Comparison of ENCODE assay signal across 9 mouse cellular contexts in the genomic region with DNA sequence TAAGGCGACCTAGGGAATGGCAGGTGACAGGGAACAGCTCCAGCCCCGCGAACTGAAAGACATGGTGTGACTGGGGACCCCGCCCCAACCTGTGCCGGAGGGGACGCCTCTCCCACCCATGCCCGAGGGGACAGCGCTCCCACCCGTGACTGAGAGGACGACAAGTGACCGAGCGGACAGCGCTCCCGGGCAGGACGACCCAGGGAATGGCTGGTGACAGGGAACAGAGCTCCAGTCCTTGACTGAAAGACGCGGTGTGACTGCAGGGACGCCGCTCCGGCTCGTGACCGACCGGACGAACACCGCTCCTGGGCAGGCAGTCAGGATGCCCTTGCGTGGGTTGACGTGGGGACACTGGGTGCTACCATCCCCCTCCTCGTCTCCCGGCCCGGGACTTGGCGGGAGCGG. TPM values are rescaled to one million over a fixed set of nuclear protein-coding genes. Genes with fewer than 3 reads are reported as not detected.
DNase-seq lines count a peak whose midpoint lies in the region; ATAC-seq and TF ChIP-seq lines count a peak whose summit lies in the region.
"Had no signal": no experiment of that assay in that cellular context is flagged by ENCODE, and none has a peak within 500 bp of the region (broad histone marks: within the 10 kb centered on the region; RNA-seq: fewer than 3 reads in every experiment).

No protein-coding gene starts in this region.

- H3K9me3 ChIP-seq in embryonic facial prominence, embryonic 13.5 days = no peaks in the 10 kb centered on the region
- no peaks in the 10 kb centered on the region for H3K9me3 ChIP-seq in limb, embryonic 12.5 days
- H3K9me3 ChIP-seq in midbrain, embryonic 10.5 days (replicated peaks) = no peaks in the 10 kb centered on the region
- no peaks in the 10 kb centered on the region for H3K9me3 ChIP-seq in stomach, embryonic 14.5 days (ENCODE audit: control insufficient read depth, low read depth, low read length)

- peaks cover 15% of the 10 kb centered on the region for H3K4me1 ChIP-seq in embryonic facial prominence, embryonic 13.5 days
- peaks cover 1% of the 10 kb centered on the region; the same call in 1 of the 2 replicates for H3K4me1 ChIP-seq in heart, adult 2 months (ENCODE audit: control insufficient read depth, insufficient read depth, low read length)
- H3K4me1 ChIP-seq in limb, embryonic 12.5 days (replicated peaks) = peaks cover 16% of the 10 kb centered on the region
- H3K4me1 ChIP-seq in midbrain, embryonic 10.5 days = peaks cover 26% of the 10 kb centered on the region
- 0 out of 2 replicates have a peak, but pooled peaks cover 3% of the 10 kb centered on the region for H3K4me1 ChIP-seq in stomach, embryonic 14.5 days (ENCODE audit: control insufficient read depth, insufficient read depth, low read length)

- TF ChIP-seq CTCF in heart, adult 2 months (IDR thresholded peaks at IDR 0.05) = peak; percentile 1; the same call in 1 of the 2 replicates

- peak; percentile 52; the same call in 1 of the 2 replicates for TF ChIP-seq POLR2A in heart, adult 2 months (IDR thresholded peaks at IDR 0.05; ENCODE audit: insufficient read depth, low read depth, low read length)

- H3K4me2 ChIP-seq in embryonic facial prominence, embryonic 13.5 days = peak overlapping the region; percentile 100
- peak overlapping the region; percentile 100 for H3K4me2 ChIP-seq in limb, embryonic 12.5 days
- H3K4me2 ChIP-seq in stomach, embryonic 14.5 days (replicated peaks; ENCODE audit: low read depth, low read length) = peak overlapping the region; percentile 100

- H3K36me3 ChIP-seq in embryonic facial prominence, embryonic 13.5 days = peaks cover 1% of the 10 kb centered on the region
- H3K36me3 ChIP-seq in heart, adult 2 months (ENCODE audit: control insufficient read depth, insufficient read depth, low read length) = peaks cover 13% of the 10 kb centered on the region
- H3K36me3 ChIP-seq in limb, embryonic 12.5 days = no peaks in the 10 kb centered on the region; the same call in 1 of the 2 replicates
- H3K36me3 ChIP-seq in midbrain, embryonic 10.5 days = no peaks in the 10 kb centered on the region
- H3K36me3 ChIP-seq in stomach, embryonic 14.5 days (ENCODE audit: control insufficient read depth, insufficient read depth, low read length) = no peaks in the 10 kb centered on the region; the same call in 1 of the 2 replicates

- peak overlapping the region; percentile 83 for H3K9ac ChIP-seq in embryonic facial prominence, embryonic 13.5 days
- H3K9ac ChIP-seq in heart, adult 2 months (ENCODE audit: low read depth, low read length) = peak overlapping the region; percentile 98
- H3K9ac ChIP-seq in limb, embryonic 12.5 days (replicated peaks) = peak overlapping the region; percentile 79
- peak overlapping the region; percentile 76 for H3K9ac ChIP-seq in stomach, embryonic 14.5 days (replicated peaks; ENCODE audit: low read depth, low read length)

- peak overlapping the region; percentile 85 for H3K4me3 ChIP-seq in embryonic facial prominence, embryonic 13.5 days
- H3K4me3 ChIP-seq in heart, adult 2 months = peak overlapping the region; percentile 82
- peak overlapping the region; percentile 83 for H3K4me3 ChIP-seq in limb, embryonic 12.5 days (replicated peaks)
- peak overlapping the region; percentile 87 for H3K4me3 ChIP-seq in midbrain, embryonic 10.5 days
- H3K4me3 ChIP-seq in stomach, embryonic 14.5 days (ENCODE audit: low read depth, low read length) = peak overlapping the region; percentile 87

- peak; percentile 3; the same call in 1 of the 2 replicates for ATAC-seq in embryonic facial prominence, embryonic 13.5 days (ENCODE audit: insufficient number of reproducible peaks, insufficient read depth, low FRiP score, low TSS enrichment, low read depth)
- ATAC-seq in limb, embryonic 12.5 days (ENCODE audit: insufficient number of reproducible peaks, insufficient read depth, low FRiP score, low TSS enrichment, low read depth) = no peak
- ATAC-seq in stomach, embryonic 14.5 days (ENCODE audit: insufficient number of reproducible peaks, insufficient read depth, low FRiP score, low read depth) = no peak

- peaks cover 3% of the 10 kb centered on the region; the same call in 1 of the 2 replicates for H3K27me3 ChIP-seq in embryonic facial prominence, embryonic 13.5 days
- H3K27me3 ChIP-seq in heart, adult 2 months (ENCODE audit: control insufficient read depth, insufficient read depth, low read length) = no peaks in the 10 kb centered on the region
- peaks cover 5% of the 10 kb centered on the region; the same call in 1 of the 2 replicates for H3K27me3 ChIP-seq in limb, embryonic 12.5 days
- H3K27me3 ChIP-seq in midbrain, embryonic 10.5 days (ENCODE audit: low read depth, poor library complexity, severe bottlenecking) = peaks cover 21% of the 10 kb centered on the region
- no peaks in the 10 kb centered on the region for H3K27me3 ChIP-seq in stomach, embryonic 14.5 days (ENCODE audit: control insufficient read depth, insufficient read depth, low read length)

- WGBS in embryonic facial prominence, embryonic 13.5 days = under 1% methylated on average over 32 of the region's 32 CpGs
- WGBS in heart, adult 2 months = under 1% methylated on average over 32 of the region's 32 CpGs
- WGBS in limb, embryonic 12.5 days = 0% methylated on average over 32 of the region's 32 CpGs
- 1% methylated on average over 32 of the region's 32 CpGs for WGBS in midbrain, embryonic 10.5 days
- under 1% methylated on average over 32 of the region's 32 CpGs for WGBS in stomach, embryonic 14.5 days

- intact Hi-C loops in heart, adult 2 months (cut with DNase I) = loop anchor here (1.0 kb wide), 1 partner anchor 27 kb away; a partner anchor contains a TSS

- no peak overlapping the region for H3K27ac ChIP-seq in embryonic facial prominence, embryonic 13.5 days
- peak overlapping the region; percentile 99 for H3K27ac ChIP-seq in heart, adult 2 months
- H3K27ac ChIP-seq in limb, embryonic 12.5 days = no peak overlapping the region
- H3K27ac ChIP-seq in midbrain, embryonic 10.5 days (replicated peaks) = peak overlapping the region; percentile 92
- no peak overlapping the region for H3K27ac ChIP-seq in stomach, embryonic 14.5 days (ENCODE audit: low read length)

- peaks cover 8% of the 10 kb centered on the region for H3K79me2 ChIP-seq in heart, adult 2 months (replicated peaks; ENCODE audit: control insufficient read depth, insufficient read depth, low read length)

- DNase-seq in cerebellum, adult 8-10 months = peak; percentile 64
- no peak for DNase-seq in cerebellum, adult 9-10 months
- DNase-seq in heart, adult 2 months = peak; percentile 69 to 71
- peak; percentile 62 for DNase-seq in kidney, adult 11 months
- DNase-seq in midbrain, embryonic 10.5 days (ENCODE audit: low spot score) = peak; percentile 26

- peak; percentile 48; the same call in 1 of the 2 replicates for TF ChIP-seq EP300 in heart, adult 2 months (IDR thresholded peaks at IDR 0.05; ENCODE audit: insufficient read depth, low read depth, low read length)

RNA-seq across cellular contexts. Expression of a gene that starts 1.6 kb away (rescaled TPM):
- 150 and 154 TPM in 2 replicates for polyA plus RNA-seq in embryonic facial prominence, embryonic 13.5 days (2015; fragmentation: Nextera tagmentation; extraction: Ambion mirVana)
- 100 to 1,000 TPM; 699 to 921 TPM for total RNA-seq in heart, adult 2 months (2021)
- polyA plus RNA-seq in heart, adult 2 months (2012; rRNA removed) = 643 and 921 TPM in 2 replicates
- 106 and 119 TPM in 2 replicates for polyA plus RNA-seq in limb, embryonic 12.5 days (2016; fragmentation: Nextera tagmentation; extraction: Ambion mirVana)
- 77.0 and 90.5 TPM in 2 replicates for polyA plus RNA-seq in midbrain, embryonic 10.5 days (2016; fragmentation: Nextera tagmentation; extraction: Ambion mirVana)
- 182 and 183 TPM in 2 replicates for polyA plus RNA-seq in stomach, embryonic 14.5 days (2014; fragmentation: Nextera tagmentation; extraction: Ambion mirVana)

RNA-seq across cellular contexts. Expression of a gene that starts 26.6 kb away (rescaled TPM):
- polyA plus RNA-seq in embryonic facial prominence, embryonic 13.5 days (2015; fragmentation: Nextera tagmentation; extraction: Ambion mirVana) = 58.9 and 67.8 TPM in 2 replicates
- 10 to 100 TPM; 13.3 to 17.6 TPM for total RNA-seq in heart, adult 2 months (2021)
- polyA plus RNA-seq in heart, adult 2 months (2012; rRNA removed) = 32.2 and 34.2 TPM in 2 replicates
- polyA plus RNA-seq in limb, embryonic 12.5 days (2016; fragmentation: Nextera tagmentation; extraction: Ambion mirVana) = 58.7 and 62.4 TPM in 2 replicates
- 67.1 and 81.1 TPM in 2 replicates for polyA plus RNA-seq in midbrain, embryonic 10.5 days (2016; fragmentation: Nextera tagmentation; extraction: Ambion mirVana)
- 63.5 and 77.2 TPM in 2 replicates for polyA plus RNA-seq in stomach, embryonic 14.5 days (2014; fragmentation: Nextera tagmentation; extraction: Ambion mirVana)

RNA-seq across cellular contexts. Expression of a gene that starts 48.4 kb away (rescaled TPM):
- not detected in 2 replicates for polyA plus RNA-seq in embryonic facial prominence, embryonic 13.5 days (2015; fragmentation: Nextera tagmentation; extraction: Ambion mirVana)
- not detected for total RNA-seq in heart, adult 2 months (2021)
- 0.56 and 0.62 TPM in 2 replicates for polyA plus RNA-seq in heart, adult 2 months (2012; rRNA removed)
- polyA plus RNA-seq in limb, embryonic 12.5 days (2016; fragmentation: Nextera tagmentation; extraction: Ambion mirVana) = not detected in 2 replicates
- polyA plus RNA-seq in midbrain, embryonic 10.5 days (2016; fragmentation: Nextera tagmentation; extraction: Ambion mirVana) = not detected in 2 replicates
- polyA plus RNA-seq in stomach, embryonic 14.5 days (2014; fragmentation: Nextera tagmentation; extraction: Ambion mirVana) = 0.46 and 0.71 TPM in 2 replicates
- total RNA-seq: hematopoietic stem cell, adult 5-6 weeks had no signal

RNA-seq across cellular contexts. Expression of a gene that starts 53.0 kb away (rescaled TPM):
- polyA plus RNA-seq in embryonic facial prominence, embryonic 13.5 days (2015; fragmentation: Nextera tagmentation; extraction: Ambion mirVana) = 0.45 and 0.52 TPM in 2 replicates
- under 1 TPM; 0.07 to 0.13 TPM for total RNA-seq in heart, adult 2 months (2021)
- polyA plus RNA-seq in heart, adult 2 months (2012; rRNA removed) = 0.18 and 0.23 TPM in 2 replicates
- 0.54 and 0.60 TPM in 2 replicates for polyA plus RNA-seq in limb, embryonic 12.5 days (2016; fragmentation: Nextera tagmentation; extraction: Ambion mirVana)
- 0.73 and 0.86 TPM in 2 replicates for polyA plus RNA-seq in midbrain, embryonic 10.5 days (2016; fragmentation: Nextera tagmentation; extraction: Ambion mirVana)
- polyA plus RNA-seq in stomach, embryonic 14.5 days (2014; fragmentation: Nextera tagmentation; extraction: Ambion mirVana) = 0.69 and 0.83 TPM in 2 replicates
- total RNA-seq: hematopoietic stem cell, adult 5-6 weeks had no signal

Comparison
In these comparisons a context has a peak if more than half of its experiments do, and no peak if none do; other contexts are left out.
1. H3K27ac ChIP-seq: peak in heart, adult 2 months (single experiment) and midbrain, embryonic 10.5 days (single experiment); none in embryonic facial prominence, embryonic 13.5 days (single experiment), limb, embryonic 12.5 days (single experiment) and stomach, embryonic 14.5 days (single experiment).
2. Peak in every context shown above with its lines, with median percentiles within 50 percentile points of each other: H3K4me2 ChIP-seq, H3K4me3 ChIP-seq and H3K9ac ChIP-seq.